Mouse (Mus musculus): Measurements from ENCODE around the gene Gm6408.
A peak's percentile ranks its signal among the peaks of the same experiment; 100 is the strongest.
"Not testable (repeated sequence)": the region's sequence is repeated elsewhere in the genome, so short reads cannot be mapped to it uniquely, and the experiment has no call there.

Gm6408 gene

DNA sequence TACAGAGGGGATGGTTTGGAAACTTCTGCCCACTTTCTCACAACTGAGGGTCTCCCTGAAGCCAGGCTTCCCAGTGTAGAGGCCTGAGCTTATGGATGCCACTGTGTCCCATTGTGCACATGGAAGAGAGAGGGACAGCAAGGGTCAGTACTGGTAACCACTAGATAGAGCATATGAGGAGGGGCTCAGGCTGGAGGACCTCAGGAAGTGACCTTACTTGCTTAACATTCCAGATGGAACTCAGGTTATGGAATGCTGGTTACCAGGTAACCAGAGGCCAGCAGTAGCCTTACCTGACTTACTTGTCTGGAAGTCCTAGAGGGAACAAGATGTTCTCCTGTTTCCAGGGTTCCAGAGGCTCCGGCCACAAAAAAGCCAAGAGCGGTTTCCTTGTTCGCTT is at the start of gene Gm6408:
Gene Gm6408 (plus strand): TSS at position 301 of the 400 bp plus-strand sequence.
- DNase-seq = not testable (repeated sequence)

GRCm38 (mm10) chr5:146432476-146432875 is 49.3 kb upstream of the Gm6408 start:
- DNase-seq = no peak

GRCm38 (mm10) chr5:146435316-146435715 is 46.4 kb upstream of the Gm6408 start:
- no peak for DNase-seq

DNA sequence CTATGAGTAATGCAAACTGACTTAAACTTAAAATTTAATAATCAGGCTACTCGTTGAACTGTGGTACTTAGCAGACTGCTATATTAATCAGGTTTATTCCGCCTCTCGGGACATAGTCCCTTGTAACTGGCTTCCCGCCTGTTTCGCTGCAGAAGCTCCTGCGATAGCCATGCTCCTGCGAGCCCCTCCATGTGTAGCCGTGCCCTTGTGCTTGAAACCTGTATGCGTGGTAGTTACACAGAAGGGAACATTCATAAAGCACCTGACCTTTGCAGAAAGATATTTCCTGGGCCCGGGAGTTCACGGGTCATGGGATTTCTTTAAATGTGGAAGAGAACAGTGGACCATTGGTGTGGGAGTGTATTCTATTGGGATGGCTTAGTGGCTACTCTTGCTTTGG is 45.0 kb upstream of the Gm6408 start:
- DNase-seq = no peak

DNA sequence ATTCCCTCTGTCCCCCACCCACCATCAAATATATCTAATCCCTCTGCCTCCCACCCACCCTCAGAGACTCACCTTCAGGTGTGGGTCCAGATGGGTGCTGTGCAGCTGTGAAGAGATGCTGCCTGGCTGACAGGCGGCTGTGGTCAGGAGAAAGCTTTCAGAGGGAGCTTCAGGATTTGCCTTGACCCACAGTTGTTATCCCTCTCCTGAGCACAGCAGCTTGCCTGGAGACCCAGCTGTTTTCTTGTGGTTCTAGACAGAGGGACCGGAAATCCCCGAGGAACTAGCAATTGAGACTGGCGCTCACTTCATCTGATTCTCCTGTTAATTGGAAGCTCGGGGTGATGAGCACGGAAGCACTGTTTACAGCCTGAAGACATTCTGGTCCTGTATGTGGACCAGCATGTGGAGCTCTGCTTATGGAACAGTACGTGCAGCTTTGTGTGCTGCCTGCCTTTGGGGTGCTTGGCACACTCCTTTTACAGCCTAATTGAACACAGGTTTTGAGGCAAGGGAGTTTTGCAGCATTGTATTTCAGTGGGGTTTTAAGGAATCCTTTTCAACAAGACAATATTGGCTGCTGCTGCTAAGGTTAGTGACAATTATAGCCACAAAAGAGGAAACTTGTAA is 42.5 kb upstream of the Gm6408 start:
- no peak for DNase-seq

- DNase-seq = no peak
Measured at GRCm38 (mm10) chr5:146440273-146440672, 41.5 kb upstream of the Gm6408 start.

DNA sequence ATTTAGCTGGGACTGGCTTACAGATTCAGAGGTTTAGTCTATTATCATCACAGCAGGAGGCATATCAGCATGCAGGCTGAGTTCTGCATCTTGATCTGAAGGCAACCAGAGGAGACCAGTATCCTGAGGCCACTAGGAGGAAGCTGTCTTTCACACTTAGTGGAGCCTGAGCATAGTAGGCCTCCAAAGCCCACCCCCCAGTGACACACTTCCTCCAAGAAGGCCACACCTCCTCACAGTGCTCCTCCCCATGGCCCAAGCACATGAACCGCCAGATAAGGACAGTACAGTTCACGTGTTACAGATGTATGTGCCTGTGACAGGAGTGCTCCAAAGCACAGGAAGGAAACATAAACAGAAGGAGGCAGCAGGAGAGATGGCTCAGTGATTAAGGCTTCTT is 39.0 kb upstream of the Gm6408 start:
- DNase-seq = no peak

DNA sequence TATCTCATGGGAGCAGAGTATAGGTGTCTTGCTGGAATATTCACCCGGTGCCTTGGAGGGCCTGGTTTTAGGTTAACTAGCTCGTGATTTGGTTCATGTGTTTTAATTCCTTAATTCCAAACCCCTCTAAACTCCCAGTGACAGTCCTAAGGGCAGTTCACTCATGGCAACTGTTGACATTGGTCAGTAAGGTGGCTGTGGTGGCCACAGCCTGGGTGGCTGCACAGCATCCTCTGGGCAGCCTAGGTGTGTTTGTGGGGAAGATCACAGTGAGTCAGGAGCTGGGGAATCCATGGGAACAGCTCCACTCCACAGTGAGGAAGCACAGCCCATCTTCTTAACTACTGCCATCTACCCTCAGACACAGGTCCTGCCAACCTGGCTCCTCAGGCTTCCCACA is 35.1 kb upstream of the Gm6408 start:
- DNase-seq = no peak

- no peak for DNase-seq
Measured at GRCm38 (mm10) chr5:146451592-146452254, 30.0 kb upstream of the Gm6408 start.

GRCm38 (mm10) chr5:146453556-146453955 is 28.2 kb upstream of the Gm6408 start:
- no peak for DNase-seq

DNA sequence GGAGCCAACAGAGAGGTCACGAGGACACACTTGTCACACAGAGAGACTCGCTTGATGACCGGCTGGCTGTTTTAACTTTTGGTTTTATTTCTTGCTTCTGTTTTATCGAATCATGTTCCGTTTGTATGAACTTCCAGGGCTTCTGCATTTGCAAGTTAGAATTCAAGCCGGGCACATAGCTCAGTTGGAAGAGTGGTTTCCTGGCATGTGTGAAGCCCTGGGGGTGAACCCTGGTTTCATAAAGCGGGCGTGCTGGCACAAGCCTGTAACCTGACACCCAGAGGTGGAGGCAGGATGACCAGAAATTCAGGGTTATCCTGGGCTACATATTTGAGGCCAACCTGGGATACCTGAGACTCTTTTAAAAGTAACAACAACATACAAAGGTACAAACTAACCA is 20.2 kb upstream of the Gm6408 start:
- DNase-seq = no peak

DNA sequence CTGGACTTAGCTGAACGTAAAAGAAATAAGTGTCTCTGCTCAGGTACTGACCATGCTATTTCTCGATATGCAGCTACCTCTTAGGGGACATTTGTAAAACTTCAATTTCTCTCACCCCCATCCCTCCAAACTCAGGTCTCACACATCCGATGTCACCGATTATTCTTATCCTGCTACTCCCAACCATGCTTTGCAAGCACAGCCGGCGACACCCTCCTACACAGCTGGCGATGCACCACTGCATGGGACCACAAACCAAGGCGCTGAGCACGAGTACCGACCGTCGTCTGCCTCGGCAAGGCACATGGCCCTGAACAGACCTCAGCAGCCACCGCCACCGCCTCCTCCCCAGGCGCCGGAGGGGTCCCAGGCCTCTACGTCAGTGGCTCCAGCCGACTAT is 15.1 kb upstream of the Gm6408 start:
- DNase-seq = no peak

DNA sequence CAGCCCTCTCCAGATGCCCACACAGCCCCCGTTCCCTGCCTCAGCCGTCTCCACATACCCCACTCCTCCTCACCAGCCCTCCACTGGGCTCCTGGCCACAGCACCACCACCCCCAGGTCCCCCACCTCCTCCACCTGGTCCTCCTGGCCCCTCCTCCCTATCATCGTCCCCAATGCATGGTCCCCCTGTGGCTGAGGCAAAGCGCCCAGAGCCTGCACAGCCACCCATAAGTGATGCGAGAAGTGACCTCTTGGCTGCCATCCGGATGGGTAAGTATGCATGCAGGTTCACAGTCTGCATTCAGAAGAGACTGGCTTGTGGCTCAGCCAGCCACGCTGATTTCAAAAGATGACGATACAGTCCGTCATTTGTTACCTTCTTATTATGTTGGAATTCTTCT is 13.5 kb upstream of the Gm6408 start:
- DNase-seq = no peak

GRCm38 (mm10) chr5:146470821-146471220 is 10.9 kb upstream of the Gm6408 start:
- DNase-seq = no peak

GRCm38 (mm10) chr5:146471311-146471710 is 10.5 kb upstream of the Gm6408 start:
- DNase-seq = no peak

DNA sequence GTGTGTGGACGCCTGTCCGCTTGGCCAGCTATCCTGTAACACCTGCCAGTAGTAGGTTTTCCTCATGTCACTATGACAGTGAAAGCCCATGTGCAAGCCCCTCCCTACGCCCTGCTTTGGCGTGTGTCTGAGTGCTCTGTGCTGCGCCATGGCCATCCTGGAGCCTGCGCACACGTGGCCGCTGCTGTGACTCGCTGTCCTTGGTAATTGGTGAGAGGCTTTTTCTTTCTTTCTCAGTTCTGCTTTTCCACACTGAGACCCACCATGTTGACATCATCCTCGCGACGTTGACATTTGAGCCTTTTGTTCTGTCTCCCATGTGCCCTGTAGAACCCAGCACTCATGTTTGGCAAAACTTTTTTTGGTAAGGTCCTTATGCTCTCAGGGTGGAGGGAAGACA is 9.9 kb upstream of the Gm6408 start:
- DNase-seq = no peak

DNA sequence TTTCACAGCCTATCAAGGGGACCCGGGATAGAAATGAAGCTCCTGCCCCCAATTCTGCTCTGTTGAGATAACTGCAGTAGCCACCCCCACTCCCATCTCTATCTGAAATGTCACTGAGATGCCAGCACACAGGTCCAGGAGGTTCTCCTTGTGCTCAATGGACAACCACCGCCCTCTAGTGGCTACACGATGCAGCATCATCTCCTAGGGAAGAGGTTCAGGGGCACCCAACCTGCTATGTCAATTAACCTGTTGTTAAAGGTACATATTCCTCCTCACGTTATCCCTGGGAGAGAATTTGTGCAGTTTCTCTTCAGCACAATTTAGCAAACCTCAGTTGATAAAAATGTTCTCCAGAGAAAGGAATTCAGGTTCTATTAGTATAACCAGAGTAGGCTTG is 2.2 kb upstream of the Gm6408 start:
- DNase-seq = peak; percentile 44

DNA sequence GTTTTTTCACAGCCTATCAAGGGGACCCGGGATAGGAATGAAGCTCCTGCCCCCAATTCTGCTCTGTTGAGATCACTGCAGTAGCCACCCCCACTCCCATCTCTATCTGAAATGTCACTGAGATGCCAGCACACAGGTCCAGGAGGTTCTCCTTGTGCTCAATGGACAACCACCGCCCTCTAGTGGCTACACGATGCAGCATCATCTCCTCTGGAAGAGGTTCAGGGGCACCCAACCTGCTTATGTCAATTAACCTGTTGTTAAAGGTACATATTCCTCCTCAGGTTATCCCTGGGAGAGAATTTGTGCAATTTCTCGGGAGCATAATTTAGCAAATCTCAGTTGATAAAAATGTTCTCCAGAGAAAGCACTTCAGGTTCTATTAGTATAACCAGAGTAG is 7.2 kb downstream of the Gm6408 start:
- peak; percentile 43 for DNase-seq

DNA sequence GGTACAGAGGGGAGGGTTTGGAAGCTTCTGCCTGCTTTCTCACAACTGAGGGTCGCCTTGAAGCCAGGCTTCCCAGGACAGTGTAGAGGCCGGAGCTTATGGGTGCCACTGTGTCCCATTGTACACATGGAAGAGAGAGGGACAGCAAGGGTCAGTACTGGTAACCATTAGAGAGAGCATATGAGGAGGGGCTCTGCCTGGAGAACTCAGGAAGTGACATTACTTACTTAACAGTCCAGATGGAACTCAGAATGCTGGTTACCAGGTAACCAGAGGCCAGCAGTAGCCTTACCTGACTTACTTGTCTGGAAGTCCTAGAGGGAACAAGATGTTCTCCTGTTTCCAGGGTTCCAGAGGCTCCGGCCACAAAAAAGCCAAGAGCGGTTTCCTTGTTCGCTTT is 9.3 kb downstream of the Gm6408 start, which contains the start of gene Gm6370:
Gene Gm6370 (plus strand): TSS at position 301 of the 400 bp plus-strand sequence.
- not testable (repeated sequence) for DNase-seq

- not testable (repeated sequence) for DNase-seq
Measured at GRCm38 (mm10) chr5:146502099-146502498, 20.3 kb downstream of the Gm6408 start, which contains the start of gene 4930449I24Rik. Gene 4930449I24Rik, plus strand, starts transcription at chr5:146502399.

DNA sequence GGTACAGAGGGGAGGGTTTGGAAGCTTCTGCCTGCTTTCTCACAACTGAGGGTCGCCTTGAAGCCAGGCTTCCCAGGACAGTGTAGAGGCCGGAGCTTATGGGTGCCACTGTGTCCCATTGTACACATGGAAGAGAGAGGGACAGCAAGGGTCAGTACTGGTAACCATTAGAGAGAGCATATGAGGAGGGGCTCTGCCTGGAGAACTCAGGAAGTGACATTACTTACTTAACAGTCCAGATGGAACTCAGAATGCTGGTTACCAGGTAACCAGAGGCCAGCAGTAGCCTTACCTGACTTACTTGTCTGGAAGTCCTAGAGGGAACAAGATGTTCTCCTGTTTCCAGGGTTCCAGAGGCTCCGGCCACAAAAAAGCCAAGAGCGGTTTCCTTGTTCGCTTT is 32.1 kb downstream of the Gm6408 start, which contains the start of gene Gm3402:
Gene Gm3402 (plus strand): TSS at position 301 of the 400 bp plus-strand sequence.
- not testable (repeated sequence) for DNase-seq

- not testable (repeated sequence) for DNase-seq
Measured at GRCm38 (mm10) chr5:146525501-146525900, 43.7 kb downstream of the Gm6408 start, which contains the start of gene Gm3404. Gene Gm3404, plus strand, starts transcription at chr5:146525801.

All from right cerebral cortex, postnatal 14 days (tissue).